19 mouse cellular contexts compared by ENCODE assay signal in genomic region chr6:53909446-53909845, GRCm38 (mm10).
DNase-seq lines count a peak whose midpoint lies in the region; ATAC-seq lines count a peak whose summit lies in the region.
"Had no signal": no experiment of that assay in that cellular context is flagged by ENCODE, and none has a peak within 500 bp of the region (broad histone marks: within the 10 kb centered on the region; RNA-seq: fewer than 3 reads in every experiment).

No protein-coding gene starts in this region.

- no peak for ATAC-seq in hindbrain, embryonic 12.5 days (ENCODE audit: low FRiP score)
- no peak for ATAC-seq in midbrain, embryonic 11.5 days (ENCODE audit: low FRiP score)
- no peak for ATAC-seq in midbrain, embryonic 13.5 days
- ATAC-seq: activated CD4-positive, CD25-positive, alpha-beta regulatory T cell, adult 4 months; forebrain, embryonic 16.5 days; hindbrain, postnatal 0 days; Patski had no signal

- H3K4me3 ChIP-seq in hindbrain, embryonic 10.5 days: no peak overlapping the region
- no peak overlapping the region for H3K4me3 ChIP-seq in hindbrain, embryonic 12.5 days
- H3K4me3 ChIP-seq in midbrain, embryonic 11.5 days (ENCODE audit: low read depth, low read length): no peak overlapping the region
- H3K4me3 ChIP-seq in midbrain, embryonic 13.5 days (replicated peaks): no peak overlapping the region
- H3K4me3 ChIP-seq: embryonic facial prominence, embryonic 13.5 days; forebrain, embryonic 12.5 days; hindbrain, embryonic 13.5 days had no signal

- H3K36me3 ChIP-seq in hindbrain, embryonic 10.5 days: no peaks in the 10 kb centered on the region
- H3K36me3 ChIP-seq in hindbrain, embryonic 12.5 days: no peaks in the 10 kb centered on the region
- no peaks in the 10 kb centered on the region for H3K36me3 ChIP-seq in midbrain, embryonic 11.5 days (ENCODE audit: control insufficient read depth, insufficient read depth, low read length)
- no peaks in the 10 kb centered on the region for H3K36me3 ChIP-seq in midbrain, embryonic 13.5 days
- H3K36me3 ChIP-seq: embryonic facial prominence, embryonic 13.5 days; forebrain, embryonic 12.5 days; hindbrain, embryonic 13.5 days had no signal

- peaks cover 78% of the 10 kb centered on the region for H3K4me1 ChIP-seq in hindbrain, embryonic 10.5 days (replicated peaks)
- H3K4me1 ChIP-seq in hindbrain, embryonic 12.5 days: peaks cover 20% of the 10 kb centered on the region
- peaks cover 24% of the 10 kb centered on the region for H3K4me1 ChIP-seq in midbrain, embryonic 11.5 days (ENCODE audit: control insufficient read depth, insufficient read depth, low read length)
- H3K4me1 ChIP-seq in midbrain, embryonic 13.5 days (replicated peaks): peaks cover 27% of the 10 kb centered on the region

- H3K9me3 ChIP-seq in hindbrain, embryonic 10.5 days: no peaks in the 10 kb centered on the region
- H3K9me3 ChIP-seq in hindbrain, embryonic 12.5 days (replicated peaks): no peaks in the 10 kb centered on the region
- H3K9me3 ChIP-seq in midbrain, embryonic 11.5 days (ENCODE audit: control insufficient read depth, low read length): no peaks in the 10 kb centered on the region
- no peaks in the 10 kb centered on the region for H3K9me3 ChIP-seq in midbrain, embryonic 13.5 days
- H3K9me3 ChIP-seq: embryonic facial prominence, embryonic 13.5 days; forebrain, embryonic 12.5 days; hindbrain, embryonic 13.5 days had no signal

- H3K27me3 ChIP-seq in hindbrain, embryonic 10.5 days (ENCODE audit: insufficient read depth, poor library complexity, severe bottlenecking): peaks cover 31% of the 10 kb centered on the region
- H3K27me3 ChIP-seq in hindbrain, embryonic 12.5 days: no peaks in the 10 kb centered on the region
- H3K27me3 ChIP-seq in midbrain, embryonic 11.5 days (ENCODE audit: control insufficient read depth, insufficient read depth, low read length): no peaks in the 10 kb centered on the region
- H3K27me3 ChIP-seq in midbrain, embryonic 13.5 days: no peaks in the 10 kb centered on the region
- H3K27me3 ChIP-seq: embryonic facial prominence, embryonic 13.5 days; hindbrain, embryonic 13.5 days; Patski had no signal

- H3K4me2 ChIP-seq in hindbrain, embryonic 12.5 days (replicated peaks): no peak overlapping the region
- no peak overlapping the region for H3K4me2 ChIP-seq in midbrain, embryonic 11.5 days
- no peak overlapping the region for H3K4me2 ChIP-seq in midbrain, embryonic 13.5 days (replicated peaks)
- H3K4me2 ChIP-seq: embryonic facial prominence, embryonic 13.5 days; forebrain, embryonic 12.5 days; hindbrain, embryonic 13.5 days had no signal

- WGBS in hindbrain, embryonic 10.5 days: 7% methylated on average over 5 of the region's 5 CpGs
- 11% methylated on average over 3 of the region's 5 CpGs for WGBS in hindbrain, embryonic 12.5 days
- WGBS in midbrain, embryonic 11.5 days: 13% methylated on average over 3 of the region's 5 CpGs
- WGBS in midbrain, embryonic 13.5 days: 8% methylated on average over 3 of the region's 5 CpGs

- no peak overlapping the region for H3K9ac ChIP-seq in hindbrain, embryonic 12.5 days
- H3K9ac ChIP-seq in midbrain, embryonic 11.5 days (ENCODE audit: low read length): no peak overlapping the region
- H3K9ac ChIP-seq in midbrain, embryonic 13.5 days (replicated peaks): no peak overlapping the region
- H3K9ac ChIP-seq: embryonic facial prominence, embryonic 13.5 days; forebrain, embryonic 12.5 days; hindbrain, embryonic 13.5 days had no signal

- DNase-seq in embryo, embryonic 9.5 days (ENCODE audit: extremely low spot score): peak; percentile 40
- no peak for DNase-seq in embryo, embryonic 11 days
- DNase-seq in hindbrain, embryonic 10.5 days (ENCODE audit: low spot score): peak; percentile 68
- peak; percentile 67 for DNase-seq in midbrain, embryonic 11.5 days (ENCODE audit: low spot score, missing footprints)
- no peak for DNase-seq in Muller cell, postnatal 12 days (ENCODE audit: inconsistent ontology term)
- DNase-seq: adrenal gland, postnatal 14 days; cerebellum, adult 11-12 months; cerebellum, adult 9-10 months; cerebellum, postnatal 25 days; gastrocnemius, postnatal 14 days had no signal

- peak overlapping the region; percentile 81 for H3K27ac ChIP-seq in hindbrain, embryonic 10.5 days
- no peak overlapping the region for H3K27ac ChIP-seq in hindbrain, embryonic 12.5 days
- no peak overlapping the region for H3K27ac ChIP-seq in midbrain, embryonic 11.5 days (ENCODE audit: low read depth, low read length)
- H3K27ac ChIP-seq in midbrain, embryonic 13.5 days: no peak overlapping the region
- H3K27ac ChIP-seq: embryonic facial prominence, embryonic 13.5 days; forebrain, embryonic 12.5 days; hindbrain, embryonic 13.5 days; hindbrain, postnatal 0 days had no signal

Comparison
In these comparisons a context has a peak if more than half of its experiments do, and no peak if none do; other contexts are left out.
1. DNase-seq: peak in embryo, embryonic 9.5 days (single experiment), hindbrain, embryonic 10.5 days (single experiment) and midbrain, embryonic 11.5 days (single experiment); none in embryo, embryonic 11 days (single experiment) and Muller cell, postnatal 12 days (single experiment).